Comparison of ENCODE assay signal across 8 mouse cellular contexts in the genomic region with DNA sequence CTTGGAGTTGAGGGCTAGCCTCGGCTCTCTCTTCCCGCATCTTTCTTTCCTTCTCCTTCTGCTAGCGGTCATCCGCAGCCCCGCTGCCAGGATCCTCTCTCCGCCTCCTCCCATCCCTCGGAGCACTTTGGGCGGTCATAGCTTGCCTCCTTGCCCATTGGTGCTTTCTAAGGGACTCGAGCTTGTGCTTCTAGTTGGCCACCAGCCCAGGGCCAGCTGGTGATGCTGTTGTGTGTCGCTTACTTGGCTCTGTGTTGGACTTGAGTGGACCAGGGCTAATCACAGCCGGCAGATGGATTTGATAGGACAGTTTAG. TPM values are rescaled to one million over a fixed set of nuclear protein-coding genes. Genes with fewer than 3 reads are reported as not detected.
DNase-seq lines count a peak whose midpoint lies in the region; ATAC-seq lines count a peak whose summit lies in the region.

TSS of gene Etfdh (minus strand) at position 85 of the 315 bp plus-strand sequence.

- H3K4me1 ChIP-seq in embryonic facial prominence, embryonic 11.5 days (ENCODE audit: control insufficient read depth, insufficient read depth, low read length): no peaks in the 10 kb centered on the region
- no peaks in the 10 kb centered on the region for H3K4me1 ChIP-seq in intestine, embryonic 16.5 days (ENCODE audit: control insufficient read depth, insufficient read depth, low read length)

- 1% methylated on average over 11 of the region's 11 CpGs for WGBS in embryonic facial prominence, embryonic 11.5 days
- WGBS in intestine, embryonic 16.5 days: under 1% methylated on average over 11 of the region's 11 CpGs

- no peaks in the 10 kb centered on the region for H3K9me3 ChIP-seq in embryonic facial prominence, embryonic 11.5 days (replicated peaks; ENCODE audit: control insufficient read depth, low read length)
- no peaks in the 10 kb centered on the region for H3K9me3 ChIP-seq in intestine, embryonic 16.5 days (ENCODE audit: control insufficient read depth, low read length)

- 0 out of 2 replicates have a peak within 1 kb of the TSS, but pooled peaks have one; percentile 28 for H3K27ac ChIP-seq in embryonic facial prominence, embryonic 11.5 days (replicated peaks; ENCODE audit: low read depth, low read length)
- peak within 1 kb of the TSS; percentile 92 for H3K27ac ChIP-seq in intestine, embryonic 16.5 days (ENCODE audit: low read length)

- DNase-seq in adrenal gland, postnatal 4 days (ENCODE audit: low spot score in 2 of 2): peak; percentile 8 to 43
- peak; percentile 62 for DNase-seq in embryonic facial prominence, embryonic 11.5 days (ENCODE audit: low spot score)
- peak in 1 of 2 experiments; percentile 46 for DNase-seq in left cerebral cortex, postnatal 36 days (ENCODE audit: low spot score in 2 of 2)
- DNase-seq in skeletal muscle tissue, adult 2 months (ENCODE audit: low read depth, low spot score): peak; percentile 71

- no peaks in the 10 kb centered on the region for H3K27me3 ChIP-seq in embryonic facial prominence, embryonic 11.5 days (ENCODE audit: control insufficient read depth, insufficient read depth, low read length)
- H3K27me3 ChIP-seq in intestine, embryonic 16.5 days (replicated peaks; ENCODE audit: control insufficient read depth, insufficient read depth, low read length): no peaks in the 10 kb centered on the region

- H3K36me3 ChIP-seq in embryonic facial prominence, embryonic 11.5 days (replicated peaks; ENCODE audit: control insufficient read depth, insufficient read depth, low read depth, low read length): peaks cover 5% of the 10 kb centered on the region
- peaks cover 14% of the 10 kb centered on the region; the same call in 1 of the 2 replicates for H3K36me3 ChIP-seq in intestine, embryonic 16.5 days (ENCODE audit: control insufficient read depth, insufficient read depth, low read length)

- no peak for ATAC-seq in CD4-positive, CD25-positive, alpha-beta regulatory T cell, adult 4 months
- peak; percentile 26 for ATAC-seq in embryonic facial prominence, embryonic 11.5 days (replicated peaks; ENCODE audit: insufficient number of reproducible peaks, low FRiP score, low TSS enrichment, low read depth)
- peak; percentile 40 for ATAC-seq in granulocyte monocyte progenitor cell, adult 5-6 weeks (replicated peaks; ENCODE audit: poor library complexity, severe bottlenecking)
- peak; percentile 36 for ATAC-seq in intestine, embryonic 16.5 days
- peak; percentile 61 for ATAC-seq in megakaryocyte-erythroid progenitor cell, adult 5-6 weeks (replicated peaks; ENCODE audit: low FRiP score, low TSS enrichment, poor library complexity, severe bottlenecking)

- H3K4me3 ChIP-seq in embryonic facial prominence, embryonic 11.5 days (ENCODE audit: low read depth, low read length): peak within 1 kb of the TSS; percentile 70
- H3K4me3 ChIP-seq in intestine, embryonic 16.5 days (ENCODE audit: low read length): peak within 1 kb of the TSS; percentile 82

- intact Hi-C loops in left cerebral cortex, postnatal 36 days (cut with DNase I): no loop called here

- peak within 1 kb of the TSS; percentile 83 for H3K4me2 ChIP-seq in embryonic facial prominence, embryonic 11.5 days (ENCODE audit: low read depth, low read length)
- peak within 1 kb of the TSS; percentile 81 for H3K4me2 ChIP-seq in intestine, embryonic 16.5 days (ENCODE audit: low read depth, low read length)

- peak within 1 kb of the TSS; percentile 80 for H3K9ac ChIP-seq in embryonic facial prominence, embryonic 11.5 days (replicated peaks; ENCODE audit: low read length)
- H3K9ac ChIP-seq in intestine, embryonic 16.5 days (ENCODE audit: low read depth, low read length): peak within 1 kb of the TSS; percentile 89

RNA-seq across cellular contexts. Expression of gene Etfdh, which starts in this region (rescaled TPM):
- 10 to 100 TPM; 37.6 to 51.2 TPM for polyA plus RNA-seq in CD4-positive, CD25-positive, alpha-beta regulatory T cell, adult 4 months (2017; shearing (Covaris generic))
- 100 to 1,000 TPM; 158 to 202 TPM for total RNA-seq in adrenal gland, postnatal 4 days (2021)
- polyA plus RNA-seq in embryonic facial prominence, embryonic 11.5 days (2014; fragmentation: Nextera tagmentation; extraction: Ambion mirVana): 54.2 and 56.5 TPM in 2 replicates
- total RNA-seq in granulocyte monocyte progenitor cell, adult 5-6 weeks (2014; fragmentation: Nextera tagmentation): 28.2 and 35.6 TPM in 2 replicates
- total RNA-seq in granulocyte monocyte progenitor cell, adult 5-6 weeks (2017): 60.0 and 68.4 TPM in 2 replicates
- polyA plus RNA-seq in intestine, embryonic 16.5 days (2015; fragmentation: Nextera tagmentation; extraction: Ambion mirVana): 113 and 120 TPM in 2 replicates
- total RNA-seq in left cerebral cortex, postnatal 36 days (2021): 10 to 100 TPM; 23.5 to 27.4 TPM
- total RNA-seq in megakaryocyte-erythroid progenitor cell, adult 5-6 weeks (2014; fragmentation: Nextera tagmentation): 44.0 and 48.6 TPM in 2 replicates
- 90.8 and 92.1 TPM in 2 replicates for total RNA-seq in megakaryocyte-erythroid progenitor cell, adult 5-6 weeks (2017)
